18 mouse cellular contexts compared by ENCODE assay signal in genomic region chr2:120111172-120111571, GRCm38 (mm10). TPM values are rescaled to one million over a fixed set of nuclear protein-coding genes. Genes with fewer than 3 reads are reported as not detected.
DNase-seq lines count a peak whose midpoint lies in the region; ATAC-seq and TF ChIP-seq lines count a peak whose summit lies in the region.
"Had no signal": no experiment of that assay in that cellular context is flagged by ENCODE, and none has a peak within 500 bp of the region (broad histone marks: within the 10 kb centered on the region; RNA-seq: fewer than 3 reads in every experiment).

No protein-coding gene starts in this region.

- WGBS in heart, embryonic 10.5 days = 62% methylated on average over 3 of the region's 3 CpGs
- WGBS in kidney, embryonic 16.5 days = 63% methylated on average over 3 of the region's 3 CpGs
- WGBS in spleen, adult 2 months = 71% methylated on average over 3 of the region's 3 CpGs

- H3K9me3 ChIP-seq in heart, embryonic 10.5 days = no peaks in the 10 kb centered on the region
- no peaks in the 10 kb centered on the region for H3K9me3 ChIP-seq in kidney, embryonic 16.5 days (ENCODE audit: low read length)
- H3K9me3 ChIP-seq: hindbrain, embryonic 12.5 days had no signal

- peaks cover 61% of the 10 kb centered on the region for H3K4me1 ChIP-seq in heart, embryonic 10.5 days
- peaks cover 9% of the 10 kb centered on the region; the same call in 1 of the 2 replicates for H3K4me1 ChIP-seq in kidney, embryonic 16.5 days (ENCODE audit: insufficient read depth, low read length)
- H3K4me1 ChIP-seq in spleen, adult 2 months (ENCODE audit: control insufficient read depth, insufficient read depth, insufficient read length) = peaks cover 19% of the 10 kb centered on the region; the same call in 1 of the 2 replicates
- H3K4me1 ChIP-seq: hindbrain, embryonic 12.5 days had no signal

- no peak overlapping the region for H3K4me3 ChIP-seq in heart, embryonic 10.5 days
- no peak overlapping the region for H3K4me3 ChIP-seq in kidney, embryonic 16.5 days (ENCODE audit: low read length)
- H3K4me3 ChIP-seq in spleen, adult 2 months (ENCODE audit: extremely low read depth, insufficient read depth, insufficient read length) = no peak overlapping the region
- H3K4me3 ChIP-seq: hindbrain, embryonic 12.5 days had no signal

- H3K9ac ChIP-seq in kidney, embryonic 16.5 days (replicated peaks; ENCODE audit: low read length) = no peak overlapping the region
- H3K9ac ChIP-seq: hindbrain, embryonic 12.5 days had no signal

- no peak for DNase-seq in heart, embryonic 10.5 days (ENCODE audit: low spot score)
- no peak for DNase-seq in heart, adult 11 months
- no peak for DNase-seq in kidney, adult 18-20 months
- DNase-seq in spleen, adult 2 months (ENCODE audit: low read depth in 1 of 2, low spot score in 2 of 2) = no peak
- no peak for DNase-seq in spleen, postnatal 4 days (ENCODE audit: low spot score in 2 of 2)
- no peak for DNase-seq in gastrocnemius, adult 8-10 months (ENCODE audit: low spot score in 2 of 2)
- DNase-seq: adrenal gland, postnatal 25 days; cerebellum, postnatal 10 days; embryo, embryonic 11 days; kidney, adult 8-10 months; right cerebral cortex, adult 18-20 months; thymus, postnatal 4 days had no signal

- H3K27me3 ChIP-seq in heart, embryonic 10.5 days (ENCODE audit: insufficient read depth, poor library complexity, severe bottlenecking) = no peaks in the 10 kb centered on the region
- H3K27me3 ChIP-seq in kidney, embryonic 16.5 days (ENCODE audit: insufficient read depth, low read length) = no peaks in the 10 kb centered on the region
- H3K27me3 ChIP-seq in spleen, adult 2 months (ENCODE audit: control insufficient read depth, insufficient read depth, low read length) = no peaks in the 10 kb centered on the region
- H3K27me3 ChIP-seq: hindbrain, embryonic 12.5 days had no signal

- H3K4me2 ChIP-seq in kidney, embryonic 16.5 days (replicated peaks; ENCODE audit: low read depth, low read length) = no peak overlapping the region
- H3K4me2 ChIP-seq: hindbrain, embryonic 12.5 days; midbrain, embryonic 11.5 days had no signal

- ATAC-seq in kidney, embryonic 16.5 days (ENCODE audit: low FRiP score, low TSS enrichment) = no peak
- ATAC-seq in inflammation-experienced regulatory T-cells, adult 6 months = no peak
- ATAC-seq: activated CD4-positive, CD25-positive, alpha-beta regulatory T cell, adult 4 months; forebrain, embryonic 16.5 days had no signal

- TF ChIP-seq CTCF in spleen, adult 2 months (IDR thresholded peaks at IDR 0.05; ENCODE audit: extremely low read depth, insufficient read depth, insufficient read length, insufficient replicate concordance) = no peak

- H3K27ac ChIP-seq in heart, embryonic 10.5 days = peak overlapping the region; percentile 31; the same call in 1 of the 2 replicates
- H3K27ac ChIP-seq in kidney, embryonic 16.5 days (ENCODE audit: low read length) = 0 out of 2 replicates have a peak overlapping the region, but pooled peaks have one; percentile 32
- peak overlapping the region; percentile 70 for H3K27ac ChIP-seq in spleen, adult 2 months (ENCODE audit: insufficient read depth, low read length)
- H3K27ac ChIP-seq: hindbrain, embryonic 12.5 days had no signal

- H3K36me3 ChIP-seq in heart, embryonic 10.5 days = peaks cover 6% of the 10 kb centered on the region; the same call in 1 of the 2 replicates
- H3K36me3 ChIP-seq in kidney, embryonic 16.5 days (ENCODE audit: insufficient read depth, low read length) = no peaks in the 10 kb centered on the region
- H3K36me3 ChIP-seq in spleen, adult 2 months (ENCODE audit: control insufficient read depth, insufficient read depth, low read length) = peaks cover 3% of the 10 kb centered on the region
- H3K36me3 ChIP-seq: hindbrain, embryonic 12.5 days had no signal

- no peak for TF ChIP-seq POLR2A in spleen, adult 2 months (IDR thresholded peaks at IDR 0.05; ENCODE audit: low read depth, low read length)

RNA-seq across cellular contexts. Expression of gene Ehd4, which starts 43.2 kb away (rescaled TPM):
- polyA plus RNA-seq in heart, embryonic 10.5 days (2016; fragmentation: Nextera tagmentation; extraction: Ambion mirVana) = 115 and 173 TPM in 2 replicates
- polyA plus RNA-seq in kidney, embryonic 16.5 days (2015; fragmentation: Nextera tagmentation; extraction: Ambion mirVana) = 50.4 and 54.0 TPM in 2 replicates
- 32.0 and 35.4 TPM in 2 replicates for polyA plus RNA-seq in spleen, adult 2 months (2012; rRNA removed)
- 10 to 100 TPM in 1 of 3 experiments, 1 to 10 TPM in 2; 2.9 to 16.2 (median 3.9) TPM for polyA plus RNA-seq in inflammation-experienced regulatory T-cells, adult 6 months (2017; shearing (Covaris generic))
- total RNA-seq in gastrocnemius, adult 8-10 months (2022) = 10 to 100 TPM; 19.2 to 29.3 (median 25.5) TPM
